In genomic region chr10:80570419-80570818, GRCm38 (mm10) we compare ENCODE assay signal across 9 mouse cellular contexts. TPM values are rescaled to one million over a fixed set of nuclear protein-coding genes. Genes with fewer than 3 reads are reported as not detected.
A peak's percentile ranks its signal among the peaks of the same experiment; 100 is the strongest.
DNase-seq lines count a peak whose midpoint lies in the region; ATAC-seq and TF ChIP-seq lines count a peak whose summit lies in the region.
"Had no signal": no experiment of that assay in that cellular context is flagged by ENCODE, and none has a peak within 500 bp of the region (broad histone marks: within the 10 kb centered on the region; RNA-seq: fewer than 3 reads in every experiment).

No protein-coding gene starts in this region.

- 0 out of 2 replicates have a peak, but pooled peaks cover 5% of the 10 kb centered on the region for H3K36me3 ChIP-seq in heart, embryonic 11.5 days (ENCODE audit: control insufficient read depth, insufficient read depth, low read length)
- no peaks in the 10 kb centered on the region for H3K36me3 ChIP-seq in stomach, postnatal 0 days (ENCODE audit: control insufficient read depth, insufficient read depth, low read length)

- H3K9ac ChIP-seq in heart, embryonic 11.5 days (ENCODE audit: low read depth, low read length): no peak overlapping the region
- 0 out of 2 replicates have a peak overlapping the region, but pooled peaks have one; percentile 4 for H3K9ac ChIP-seq in stomach, postnatal 0 days (ENCODE audit: low read length)

- H3K27ac ChIP-seq in heart, embryonic 11.5 days (ENCODE audit: low read depth, low read length): no peak overlapping the region; the same call in 1 of the 2 replicates
- no peak overlapping the region for H3K27ac ChIP-seq in stomach, postnatal 0 days (replicated peaks)

- ATAC-seq in heart, embryonic 11.5 days (replicated peaks; ENCODE audit: insufficient number of reproducible peaks, low FRiP score, low TSS enrichment): no peak
- no peak for ATAC-seq in stomach, postnatal 0 days (ENCODE audit: low FRiP score, low TSS enrichment)

- TF ChIP-seq EP300 in stomach, postnatal 0 days (optimal IDR thresholded peaks at IDR 0.05): no peak

- H3K4me3 ChIP-seq in heart, embryonic 11.5 days (ENCODE audit: low read depth, low read length): no peak overlapping the region
- H3K4me3 ChIP-seq in stomach, postnatal 0 days (ENCODE audit: low read depth, low read length): no peak overlapping the region

- H3K4me2 ChIP-seq in heart, embryonic 11.5 days: peak overlapping the region; percentile 64
- H3K4me2 ChIP-seq in stomach, postnatal 0 days (replicated peaks; ENCODE audit: low read depth): peak overlapping the region; percentile 32

- WGBS in heart, embryonic 11.5 days (ENCODE audit: insufficient replicate concordance): 67% methylated on average over 10 of the region's 10 CpGs
- 83% methylated on average over 10 of the region's 10 CpGs for WGBS in stomach, postnatal 0 days

- TF ChIP-seq CTCF in stomach, postnatal 0 days (IDR thresholded peaks at IDR 0.05; ENCODE audit: low read depth): no peak

- peaks cover 49% of the 10 kb centered on the region for H3K4me1 ChIP-seq in heart, embryonic 11.5 days (ENCODE audit: control insufficient read depth, insufficient read depth, low read length)
- H3K4me1 ChIP-seq in stomach, postnatal 0 days (replicated peaks; ENCODE audit: control insufficient read depth, insufficient read depth): peaks cover 13% of the 10 kb centered on the region

- no peak for DNase-seq in heart, postnatal 4 days
- DNase-seq in spleen, postnatal 4 days (ENCODE audit: low spot score in 2 of 2): peak; percentile 39 to 72
- DNase-seq in spleen, postnatal 36 days (ENCODE audit: low spot score in 2 of 2): no peak
- DNase-seq in liver: peak; percentile 75
- no peak for DNase-seq in stomach, postnatal 0 days (ENCODE audit: low spot score)
- no peak for DNase-seq in gastrocnemius, adult 18-20 months (ENCODE audit: low spot score)
- no peak for DNase-seq in embryo, embryonic 10.5 days (ENCODE audit: low spot score)
- DNase-seq: layer of hippocampus, adult 9-11 months had no signal

- H3K27me3 ChIP-seq in heart, embryonic 11.5 days (ENCODE audit: control insufficient read depth, insufficient read depth, low read length): no peaks in the 10 kb centered on the region
- H3K27me3 ChIP-seq in stomach, postnatal 0 days (ENCODE audit: control insufficient read depth, insufficient read depth, low read length): no peaks in the 10 kb centered on the region

- H3K9me3 ChIP-seq in heart, embryonic 11.5 days (replicated peaks; ENCODE audit: control insufficient read depth, low read length): no peaks in the 10 kb centered on the region
- no peaks in the 10 kb centered on the region for H3K9me3 ChIP-seq in stomach, postnatal 0 days (ENCODE audit: control insufficient read depth, low read length)

RNA-seq across cellular contexts. Expression of gene Klf16, which starts 6.7 kb away (rescaled TPM):
- polyA plus RNA-seq in heart, embryonic 11.5 days (2014; fragmentation: Nextera tagmentation; extraction: Ambion mirVana): 4.9 and 5.5 TPM in 2 replicates
- total RNA-seq in heart, postnatal 4 days (2021): 10 to 100 TPM in 1 of 2 experiments, 1 to 10 TPM in 1; 9.6 to 10.4 TPM
- 8.3 and 8.4 TPM in 2 replicates for polyA plus RNA-seq in stomach, postnatal 0 days (2015; fragmentation: Nextera tagmentation; extraction: Ambion mirVana)
- 1 to 10 TPM; 1.5 to 1.9 TPM for total RNA-seq in gastrocnemius, adult 18-20 months (2021)

RNA-seq across cellular contexts. Expression of gene Rexo1, which starts 9.1 kb away (rescaled TPM):
- 18.0 and 18.1 TPM in 2 replicates for polyA plus RNA-seq in heart, embryonic 11.5 days (2014; fragmentation: Nextera tagmentation; extraction: Ambion mirVana)
- total RNA-seq in heart, postnatal 4 days (2021): 10 to 100 TPM; 22.4 to 26.2 TPM
- polyA plus RNA-seq in stomach, postnatal 0 days (2015; fragmentation: Nextera tagmentation; extraction: Ambion mirVana): 7.1 and 8.5 TPM in 2 replicates
- 10 to 100 TPM in 1 of 2 experiments, 1 to 10 TPM in 1; 9.6 to 11.1 TPM for total RNA-seq in gastrocnemius, adult 18-20 months (2021)

RNA-seq across cellular contexts. Expression of gene Abhd17a, which starts 19.7 kb away (rescaled TPM):
- polyA plus RNA-seq in heart, embryonic 11.5 days (2014; fragmentation: Nextera tagmentation; extraction: Ambion mirVana): 94.3 and 100 TPM in 2 replicates
- 10 to 100 TPM; 93.6 to 95.0 TPM for total RNA-seq in heart, postnatal 4 days (2021)
- 92.5 and 103 TPM in 2 replicates for polyA plus RNA-seq in stomach, postnatal 0 days (2015; fragmentation: Nextera tagmentation; extraction: Ambion mirVana)
- total RNA-seq in gastrocnemius, adult 18-20 months (2021): 10 to 100 TPM; 62.4 to 64.3 TPM

RNA-seq across cellular contexts. Expression of gene Atp8b3, which starts 31.5 kb away (rescaled TPM):
- polyA plus RNA-seq in heart, embryonic 11.5 days (2014; fragmentation: Nextera tagmentation; extraction: Ambion mirVana): 0.09 TPM in 1 of 2 replicates, not detected in the other
- not detected for total RNA-seq in heart, postnatal 4 days (2021)
- polyA plus RNA-seq in stomach, postnatal 0 days (2015; fragmentation: Nextera tagmentation; extraction: Ambion mirVana): 0.02 and 0.10 TPM in 2 replicates
- not detected for total RNA-seq in gastrocnemius, adult 18-20 months (2021)

RNA-seq across cellular contexts. Expression of gene Scamp4, which starts 32.3 kb away (rescaled TPM):
- polyA plus RNA-seq in heart, embryonic 11.5 days (2014; fragmentation: Nextera tagmentation; extraction: Ambion mirVana): 76.9 and 78.1 TPM in 2 replicates
- total RNA-seq in heart, postnatal 4 days (2021): 10 to 100 TPM; 27.0 to 30.4 TPM
- 67.8 and 77.3 TPM in 2 replicates for polyA plus RNA-seq in stomach, postnatal 0 days (2015; fragmentation: Nextera tagmentation; extraction: Ambion mirVana)
- total RNA-seq in gastrocnemius, adult 18-20 months (2021): 10 to 100 TPM; 19.0 to 20.1 TPM

Comparison
In these comparisons a context has a peak if more than half of its experiments do, and no peak if none do; other contexts are left out.
1. DNase-seq: peak in spleen, postnatal 4 days (2 of 2) and liver (single experiment); none in heart, postnatal 4 days (single experiment), spleen, postnatal 36 days (0 of 2), stomach, postnatal 0 days (single experiment), gastrocnemius, adult 18-20 months (single experiment) and embryo, embryonic 10.5 days (single experiment).